Mouse (Mus musculus) MEL (cell line): ENCODE measurements around the gene Arhgef2.

Source experiments
- BHLHE40 ChIP-seq: IDR thresholded peaks from 2 replicates; pipeline ENCODE4 v1.6.1; 2012; ENCODE audit warnings: low read depth, mild to moderate bottlenecking, inconsistent platforms, low read length, improper control_type of control experiment, borderline replicate concordance
- CTCF ChIP-seq, 3 experiments: IDR thresholded peaks in 2 of 3; conservative IDR thresholded peaks in 1 of 3; 2 replicates each; pipeline ENCODE4 v1.5.1; 2011 to 2012; ENCODE audit warnings: low read length in 3 of 3, low read depth in 2 of 3, mild to moderate bottlenecking in 2 of 3, improper control_type of control experiment in 1 of 3, inconsistent platforms in 1 of 3, mixed read lengths in 1 of 3, moderate library complexity in 1 of 3; ENCODE audit not compliant: control insufficient read depth in 1 of 3, insufficient read depth in 1 of 3, poor library complexity in 1 of 3, severe bottlenecking in 1 of 3
- EP300 ChIP-seq, 2 experiments: IDR thresholded peaks; 2 replicates each; pipeline ENCODE4 v1.6.1; 2011; ENCODE audit warnings: improper control_type of control experiment in 2 of 2, low read length in 2 of 2, low read depth in 1 of 2, mild to moderate bottlenecking in 1 of 2
- POLR2A ChIP-seq, 2 experiments: IDR thresholded peaks; 2 replicates each; pipeline ENCODE4 v1.6.1; 2011 to 2012; ENCODE audit warnings: low read length in 2 of 2, mild to moderate bottlenecking in 2 of 2, control low read depth in 1 of 2, improper control_type of control experiment in 1 of 2, low read depth in 1 of 2, moderate library complexity in 1 of 2; ENCODE audit not compliant: control insufficient read depth in 1 of 2, insufficient read depth in 1 of 2, poor library complexity in 1 of 2

DNA sequence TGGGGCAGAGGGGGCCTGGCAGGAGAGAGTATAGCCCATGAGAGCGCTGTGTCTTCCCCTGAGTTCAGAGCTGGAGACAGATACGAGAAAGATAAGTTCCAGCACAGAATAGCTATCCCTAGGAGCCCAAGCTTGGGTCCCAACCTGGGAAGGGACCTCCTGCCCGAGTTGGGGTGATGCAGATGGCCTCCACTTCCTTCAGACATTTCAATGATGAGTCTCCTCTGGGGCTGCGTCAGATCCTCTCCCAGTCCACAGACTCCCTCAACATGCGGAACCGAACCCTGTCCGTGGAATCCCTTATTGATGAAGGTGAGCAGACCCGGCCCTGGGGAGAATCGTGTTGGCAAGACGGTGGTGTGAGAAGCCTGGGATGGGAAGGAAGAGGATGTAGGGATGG is 27.3 kb downstream of the Arhgef2 start:
- TF ChIP-seq BHLHE40: no peak
- TF ChIP-seq POLR2A (IDR thresholded peaks at IDR 0.05; ENCODE audit: control insufficient read depth in 1 of 2, insufficient read depth in 1 of 2, low read depth in 1 of 2, low read length in 2 of 2, poor library complexity in 1 of 2): no peak
- TF ChIP-seq EP300 (IDR thresholded peaks at IDR 0.05; ENCODE audit: low read depth in 1 of 2, low read length in 2 of 2): no peak
- TF ChIP-seq CTCF (IDR thresholded peaks at IDR 0.05 in 2 of 3, conservative IDR thresholded peaks at IDR 0.05 in 1 of 3; ENCODE audit: control insufficient read depth in 1 of 3, insufficient read depth in 1 of 3, low read depth in 2 of 3, low read length in 3 of 3, poor library complexity in 1 of 3, severe bottlenecking in 1 of 3): no peak
